15 mouse cellular contexts compared by ENCODE assay signal in the genomic region with DNA sequence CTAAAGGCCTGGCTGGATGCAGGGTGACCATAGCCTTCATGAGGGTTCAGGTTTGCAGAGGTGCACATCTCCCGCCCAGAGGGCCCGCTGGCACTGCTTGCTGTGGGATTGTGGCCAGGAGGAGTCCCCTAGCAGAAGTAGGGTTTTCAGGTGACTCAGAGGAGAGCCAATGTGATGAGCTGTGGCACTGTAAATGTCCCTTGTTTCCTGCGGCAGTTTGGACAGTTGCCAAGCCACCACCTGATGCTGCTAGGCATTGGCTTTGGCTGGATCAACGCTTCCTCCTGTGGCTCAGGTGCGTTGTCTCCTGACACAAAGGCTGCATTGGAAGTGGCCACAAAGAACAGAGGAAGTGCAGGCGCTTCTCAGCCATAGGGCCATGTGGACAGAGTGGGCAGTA. TPM values are rescaled to one million over a fixed set of nuclear protein-coding genes. Genes with fewer than 3 reads are reported as not detected.
DNase-seq lines count a peak whose midpoint lies in the region; ATAC-seq and TF ChIP-seq lines count a peak whose summit lies in the region.
"Had no signal": no experiment of that assay in that cellular context is flagged by ENCODE, and none has a peak within 500 bp of the region (broad histone marks: within the 10 kb centered on the region; RNA-seq: fewer than 3 reads in every experiment).

No protein-coding gene starts in this region.

- no peak for ATAC-seq in hindbrain, postnatal 0 days
- ATAC-seq in hindbrain, embryonic 12.5 days (ENCODE audit: low FRiP score): no peak
- peak; percentile 57 for ATAC-seq in intestine, embryonic 16.5 days
- peak; percentile 68 for ATAC-seq in stomach, postnatal 0 days (ENCODE audit: low FRiP score, low TSS enrichment)
- ATAC-seq in forebrain, embryonic 11.5 days (replicated peaks; ENCODE audit: low FRiP score): no peak
- ATAC-seq: forebrain, embryonic 13.5 days had no signal

- DNase-seq in hindbrain, postnatal 0 days (ENCODE audit: low spot score): peak; percentile 31
- peak; percentile 20 for DNase-seq in retina, postnatal 1 day
- DNase-seq in retina, embryonic 14.5 days (ENCODE audit: low spot score): no peak
- DNase-seq in stomach, postnatal 0 days (ENCODE audit: low spot score): peak; percentile 83
- DNase-seq in forebrain, embryonic 11.5 days (ENCODE audit: low spot score): no peak
- DNase-seq in gastrocnemius, postnatal 14 days: no peak
- DNase-seq: lung, adult 2 months had no signal

- 76% methylated on average over 6 of the region's 6 CpGs for WGBS in hindbrain, postnatal 0 days
- 85% methylated on average over 6 of the region's 6 CpGs for WGBS in hindbrain, embryonic 12.5 days
- WGBS in intestine, embryonic 16.5 days: 53% methylated on average over 6 of the region's 6 CpGs
- 54% methylated on average over 6 of the region's 6 CpGs for WGBS in stomach, postnatal 0 days
- 85% methylated on average over 6 of the region's 6 CpGs for WGBS in forebrain, embryonic 11.5 days

- intact Hi-C loops in gastrocnemius, postnatal 14 days (cut with DNase I; ENCODE audit: low total_unique reads): no loop called here

- H3K27ac ChIP-seq in hindbrain, postnatal 0 days: no peak overlapping the region
- no peak overlapping the region for H3K27ac ChIP-seq in hindbrain, embryonic 12.5 days
- H3K27ac ChIP-seq in intestine, embryonic 16.5 days (ENCODE audit: low read length): peak overlapping the region; percentile 55
- H3K27ac ChIP-seq in stomach, postnatal 0 days (replicated peaks): peak overlapping the region; percentile 77
- H3K27ac ChIP-seq in forebrain, embryonic 11.5 days (ENCODE audit: low read depth, low read length): no peak overlapping the region
- H3K27ac ChIP-seq: forebrain, embryonic 13.5 days; hindbrain, embryonic 10.5 days; neural tube, embryonic 15.5 days had no signal

- no peaks in the 10 kb centered on the region for H3K36me3 ChIP-seq in hindbrain, postnatal 0 days (ENCODE audit: insufficient read depth, low read length)
- no peaks in the 10 kb centered on the region for H3K36me3 ChIP-seq in hindbrain, embryonic 12.5 days
- no peaks in the 10 kb centered on the region for H3K36me3 ChIP-seq in intestine, embryonic 16.5 days (ENCODE audit: control insufficient read depth, insufficient read depth, low read length)
- H3K36me3 ChIP-seq in stomach, postnatal 0 days (ENCODE audit: control insufficient read depth, insufficient read depth, low read length): no peaks in the 10 kb centered on the region
- no peaks in the 10 kb centered on the region for H3K36me3 ChIP-seq in forebrain, embryonic 11.5 days (ENCODE audit: control insufficient read depth, insufficient read depth, low read length)
- H3K36me3 ChIP-seq: heart, embryonic 12.5 days; hindbrain, embryonic 10.5 days; neural tube, embryonic 15.5 days had no signal

- no peak for TF ChIP-seq EP300 in stomach, postnatal 0 days (optimal IDR thresholded peaks at IDR 0.05)

- no peaks in the 10 kb centered on the region for H3K9me3 ChIP-seq in hindbrain, postnatal 0 days (ENCODE audit: low read length)
- H3K9me3 ChIP-seq in hindbrain, embryonic 12.5 days (replicated peaks): no peaks in the 10 kb centered on the region
- H3K9me3 ChIP-seq in intestine, embryonic 16.5 days (ENCODE audit: control insufficient read depth, low read length): no peaks in the 10 kb centered on the region
- no peaks in the 10 kb centered on the region for H3K9me3 ChIP-seq in stomach, postnatal 0 days (ENCODE audit: control insufficient read depth, low read length)
- H3K9me3 ChIP-seq in forebrain, embryonic 11.5 days (ENCODE audit: control insufficient read depth, low read length): no peaks in the 10 kb centered on the region
- H3K9me3 ChIP-seq: forebrain, embryonic 13.5 days; heart, embryonic 12.5 days; hindbrain, embryonic 10.5 days; neural tube, embryonic 15.5 days had no signal

- H3K9ac ChIP-seq in hindbrain, postnatal 0 days (replicated peaks; ENCODE audit: low read length): no peak overlapping the region
- H3K9ac ChIP-seq in hindbrain, embryonic 12.5 days: no peak overlapping the region
- H3K9ac ChIP-seq in intestine, embryonic 16.5 days (ENCODE audit: low read depth, low read length): peak overlapping the region; percentile 44
- H3K9ac ChIP-seq in stomach, postnatal 0 days (ENCODE audit: low read length): no peak overlapping the region
- no peak overlapping the region for H3K9ac ChIP-seq in forebrain, embryonic 11.5 days (ENCODE audit: low read length)
- H3K9ac ChIP-seq: forebrain, embryonic 13.5 days; heart, embryonic 12.5 days; neural tube, embryonic 15.5 days had no signal

- H3K27me3 ChIP-seq in hindbrain, postnatal 0 days (ENCODE audit: insufficient read depth, low read length): no peaks in the 10 kb centered on the region
- H3K27me3 ChIP-seq in hindbrain, embryonic 12.5 days: peaks cover 9% of the 10 kb centered on the region
- H3K27me3 ChIP-seq in intestine, embryonic 16.5 days (replicated peaks; ENCODE audit: control insufficient read depth, insufficient read depth, low read length): no peaks in the 10 kb centered on the region
- H3K27me3 ChIP-seq in stomach, postnatal 0 days (ENCODE audit: control insufficient read depth, insufficient read depth, low read length): no peaks in the 10 kb centered on the region
- H3K27me3 ChIP-seq in forebrain, embryonic 11.5 days (ENCODE audit: control insufficient read depth, insufficient read depth, low read length): peaks cover 3% of the 10 kb centered on the region

- no peak overlapping the region for H3K4me3 ChIP-seq in hindbrain, postnatal 0 days (ENCODE audit: low read length)
- no peak overlapping the region for H3K4me3 ChIP-seq in hindbrain, embryonic 12.5 days
- no peak overlapping the region for H3K4me3 ChIP-seq in intestine, embryonic 16.5 days (ENCODE audit: low read length)
- no peak overlapping the region for H3K4me3 ChIP-seq in stomach, postnatal 0 days (ENCODE audit: low read depth, low read length)
- no peak overlapping the region for H3K4me3 ChIP-seq in forebrain, embryonic 11.5 days (ENCODE audit: low read depth, low read length)
- H3K4me3 ChIP-seq: forebrain, embryonic 13.5 days; heart, embryonic 12.5 days; hindbrain, embryonic 10.5 days; neural tube, embryonic 15.5 days had no signal

- no peak for TF ChIP-seq CTCF in hindbrain, postnatal 0 days (IDR thresholded peaks at IDR 0.05; ENCODE audit: low read depth)
- no peak for TF ChIP-seq CTCF in stomach, postnatal 0 days (IDR thresholded peaks at IDR 0.05; ENCODE audit: low read depth)

- no peaks in the 10 kb centered on the region for H3K4me1 ChIP-seq in hindbrain, postnatal 0 days (ENCODE audit: insufficient read depth, low read length)
- H3K4me1 ChIP-seq in hindbrain, embryonic 12.5 days: no peaks in the 10 kb centered on the region
- H3K4me1 ChIP-seq in intestine, embryonic 16.5 days (ENCODE audit: control insufficient read depth, insufficient read depth, low read length): peaks cover 22% of the 10 kb centered on the region
- H3K4me1 ChIP-seq in stomach, postnatal 0 days (replicated peaks; ENCODE audit: control insufficient read depth, insufficient read depth): no peaks in the 10 kb centered on the region
- H3K4me1 ChIP-seq in forebrain, embryonic 11.5 days (replicated peaks; ENCODE audit: control insufficient read depth, insufficient read depth, low read length): 0 out of 2 replicates have a peak, but pooled peaks cover 2% of the 10 kb centered on the region
- H3K4me1 ChIP-seq: forebrain, embryonic 13.5 days; neural tube, embryonic 15.5 days had no signal

- no peak overlapping the region for H3K4me2 ChIP-seq in hindbrain, postnatal 0 days (ENCODE audit: low read depth, low read length)
- H3K4me2 ChIP-seq in hindbrain, embryonic 12.5 days (replicated peaks): no peak overlapping the region
- H3K4me2 ChIP-seq in intestine, embryonic 16.5 days (ENCODE audit: low read depth, low read length): peak overlapping the region; percentile 2; the same call in 1 of the 2 replicates
- no peak overlapping the region for H3K4me2 ChIP-seq in stomach, postnatal 0 days (replicated peaks; ENCODE audit: low read depth)
- H3K4me2 ChIP-seq in forebrain, embryonic 11.5 days (ENCODE audit: low read depth, low read length, severe bottlenecking): no peak overlapping the region
- H3K4me2 ChIP-seq: forebrain, embryonic 13.5 days; heart, embryonic 12.5 days; neural tube, embryonic 15.5 days had no signal

RNA-seq across cellular contexts. Expression of a gene that starts 7.3 kb away (rescaled TPM):
- total RNA-seq in hindbrain, postnatal 0 days (2014; rRNA removed): 3.8 and 4.7 TPM in 2 replicates
- 2.8 and 3.0 TPM in 2 replicates for polyA plus RNA-seq in hindbrain, postnatal 0 days (2015; fragmentation: Nextera tagmentation; extraction: Ambion mirVana)
- polyA plus RNA-seq in hindbrain, embryonic 12.5 days (2016; fragmentation: Nextera tagmentation; extraction: Ambion mirVana): 3.8 and 4.0 TPM in 2 replicates
- polyA plus RNA-seq in intestine, embryonic 16.5 days (2015; fragmentation: Nextera tagmentation; extraction: Ambion mirVana): 95.3 and 105 TPM in 2 replicates
- polyA plus RNA-seq in stomach, postnatal 0 days (2015; fragmentation: Nextera tagmentation; extraction: Ambion mirVana): 23.1 and 24.4 TPM in 2 replicates
- 1.6 and 2.9 TPM in 2 replicates for polyA plus RNA-seq in forebrain, embryonic 11.5 days (2014; fragmentation: Nextera tagmentation; extraction: Ambion mirVana)
- total RNA-seq in gastrocnemius, postnatal 14 days (2021): 1 to 10 TPM in 1 of 2 experiments, under 1 TPM in 1; 0.78 to 1.1 TPM
- total RNA-seq: megakaryocyte progenitor cell, adult 5-6 weeks; monocyte, adult 5-6 weeks had no signal

RNA-seq across cellular contexts. Expression of a gene that starts 23.0 kb away (rescaled TPM):
- 7.0 and 7.5 TPM in 2 replicates for total RNA-seq in hindbrain, postnatal 0 days (2014; rRNA removed)
- polyA plus RNA-seq in hindbrain, postnatal 0 days (2015; fragmentation: Nextera tagmentation; extraction: Ambion mirVana): 17.9 and 18.9 TPM in 2 replicates
- polyA plus RNA-seq in hindbrain, embryonic 12.5 days (2016; fragmentation: Nextera tagmentation; extraction: Ambion mirVana): 21.3 and 22.5 TPM in 2 replicates
- polyA plus RNA-seq in intestine, embryonic 16.5 days (2015; fragmentation: Nextera tagmentation; extraction: Ambion mirVana): 14.8 and 15.3 TPM in 2 replicates
- 9.1 and 9.3 TPM in 2 replicates for polyA plus RNA-seq in stomach, postnatal 0 days (2015; fragmentation: Nextera tagmentation; extraction: Ambion mirVana)
- polyA plus RNA-seq in forebrain, embryonic 11.5 days (2014; fragmentation: Nextera tagmentation; extraction: Ambion mirVana): 19.5 and 19.7 TPM in 2 replicates
- 1 to 10 TPM; 4.3 to 5.3 TPM for total RNA-seq in gastrocnemius, postnatal 14 days (2021)

RNA-seq across cellular contexts. Expression of a gene that starts 55.4 kb away (rescaled TPM):
- total RNA-seq in hindbrain, postnatal 0 days (2014; rRNA removed): 3.7 and 6.0 TPM in 2 replicates
- polyA plus RNA-seq in hindbrain, postnatal 0 days (2015; fragmentation: Nextera tagmentation; extraction: Ambion mirVana): 10.4 and 12.5 TPM in 2 replicates
- 21.1 and 24.4 TPM in 2 replicates for polyA plus RNA-seq in hindbrain, embryonic 12.5 days (2016; fragmentation: Nextera tagmentation; extraction: Ambion mirVana)
- 21.1 and 22.5 TPM in 2 replicates for polyA plus RNA-seq in intestine, embryonic 16.5 days (2015; fragmentation: Nextera tagmentation; extraction: Ambion mirVana)
- 8.8 and 9.3 TPM in 2 replicates for polyA plus RNA-seq in stomach, postnatal 0 days (2015; fragmentation: Nextera tagmentation; extraction: Ambion mirVana)
- 26.4 and 27.2 TPM in 2 replicates for polyA plus RNA-seq in forebrain, embryonic 11.5 days (2014; fragmentation: Nextera tagmentation; extraction: Ambion mirVana)
- 1 to 10 TPM; 1.3 to 1.5 TPM for total RNA-seq in gastrocnemius, postnatal 14 days (2021)

RNA-seq across cellular contexts. Expression of a gene that starts 55.6 kb away (rescaled TPM):
- total RNA-seq in hindbrain, postnatal 0 days (2014; rRNA removed): 9.6 and 17.8 TPM in 2 replicates
- polyA plus RNA-seq in hindbrain, postnatal 0 days (2015; fragmentation: Nextera tagmentation; extraction: Ambion mirVana): 24.5 and 24.6 TPM in 2 replicates
- polyA plus RNA-seq in hindbrain, embryonic 12.5 days (2016; fragmentation: Nextera tagmentation; extraction: Ambion mirVana): 38.9 and 41.0 TPM in 2 replicates
- 41.4 and 45.0 TPM in 2 replicates for polyA plus RNA-seq in intestine, embryonic 16.5 days (2015; fragmentation: Nextera tagmentation; extraction: Ambion mirVana)
- 11.7 and 12.3 TPM in 2 replicates for polyA plus RNA-seq in stomach, postnatal 0 days (2015; fragmentation: Nextera tagmentation; extraction: Ambion mirVana)
- 58.2 and 61.7 TPM in 2 replicates for polyA plus RNA-seq in forebrain, embryonic 11.5 days (2014; fragmentation: Nextera tagmentation; extraction: Ambion mirVana)
- total RNA-seq in gastrocnemius, postnatal 14 days (2021): 1 to 10 TPM; 5.7 to 5.9 TPM

Comparison
In these comparisons a context has a peak if more than half of its experiments do, and no peak if none do; other contexts are left out.
1. DNase-seq: peak in hindbrain, postnatal 0 days (single experiment), retina, postnatal 1 day (single experiment) and stomach, postnatal 0 days (single experiment); none in retina, embryonic 14.5 days (single experiment), forebrain, embryonic 11.5 days (single experiment) and gastrocnemius, postnatal 14 days (single experiment).
2. ATAC-seq: peak in intestine, embryonic 16.5 days (single experiment) and stomach, postnatal 0 days (single experiment); none in hindbrain, postnatal 0 days (single experiment), hindbrain, embryonic 12.5 days (single experiment) and forebrain, embryonic 11.5 days (single experiment).
3. H3K27ac ChIP-seq: peak in intestine, embryonic 16.5 days (single experiment) and stomach, postnatal 0 days (single experiment); none in hindbrain, postnatal 0 days (single experiment), hindbrain, embryonic 12.5 days (single experiment) and forebrain, embryonic 11.5 days (single experiment).